13 mouse cellular contexts compared by ENCODE assay signal in genomic region chr14:122482081-122483023, GRCm38 (mm10). TPM values are rescaled to one million over a fixed set of nuclear protein-coding genes. Genes with fewer than 3 reads are reported as not detected.
DNase-seq lines count a peak whose midpoint lies in the region; ATAC-seq and TF ChIP-seq lines count a peak whose summit lies in the region.
"Had no signal": no experiment of that assay in that cellular context is flagged by ENCODE, and none has a peak within 500 bp of the region (broad histone marks: within the 10 kb centered on the region; RNA-seq: fewer than 3 reads in every experiment).

No protein-coding gene starts in this region.

- no peak for TF ChIP-seq CTCF in ES-Bruce4 (IDR thresholded peaks at IDR 0.05; ENCODE audit: low read depth, low read length)

- no peaks in the 10 kb centered on the region for H3K9me3 ChIP-seq in ES-Bruce4 (replicated peaks; ENCODE audit: control insufficient read depth, insufficient read depth, low read length, poor library complexity, severe bottlenecking)
- no peaks in the 10 kb centered on the region for H3K9me3 ChIP-seq in forebrain, embryonic 15.5 days
- H3K9me3 ChIP-seq in midbrain, embryonic 11.5 days (ENCODE audit: control insufficient read depth, low read length), result no peaks in the 10 kb centered on the region
- H3K9me3 ChIP-seq: liver, embryonic 15.5 days; stomach, embryonic 15.5 days had no signal

- no peak for TF ChIP-seq POLR2A in ES-Bruce4 (IDR thresholded peaks at IDR 0.05; ENCODE audit: insufficient read depth, low read length)

- peak; percentile 65 for DNase-seq in cerebellum, adult 9-11 months
- peak; percentile 98 for DNase-seq in midbrain, embryonic 11.5 days (ENCODE audit: low spot score, missing footprints)
- no peak for DNase-seq in lung, postnatal 4 days
- no peak for DNase-seq in adrenal gland, postnatal 4 days (ENCODE audit: low spot score in 2 of 2)
- no peak for DNase-seq in adrenal gland, adult 18-20 months (ENCODE audit: low spot score in 2 of 2)

- 11% methylated on average over 38 of the region's 38 CpGs for WGBS in forebrain, embryonic 15.5 days
- under 1% methylated on average over 38 of the region's 38 CpGs for WGBS in midbrain, embryonic 11.5 days

- no peaks in the 10 kb centered on the region for H3K4me1 ChIP-seq in ES-Bruce4 (ENCODE audit: control insufficient read depth, insufficient read depth, low read length)
- peaks cover 28% of the 10 kb centered on the region for H3K4me1 ChIP-seq in forebrain, embryonic 15.5 days
- H3K4me1 ChIP-seq in midbrain, embryonic 11.5 days (ENCODE audit: control insufficient read depth, insufficient read depth, low read length), result peaks cover 17% of the 10 kb centered on the region
- H3K4me1 ChIP-seq: stomach, embryonic 15.5 days had no signal

- no peak overlapping the region for H3K9ac ChIP-seq in ES-Bruce4 (ENCODE audit: low read depth, poor library complexity, severe bottlenecking)
- peak overlapping the region; percentile 43 for H3K9ac ChIP-seq in forebrain, embryonic 15.5 days (replicated peaks)
- peak overlapping the region; percentile 68 for H3K9ac ChIP-seq in midbrain, embryonic 11.5 days (ENCODE audit: low read length)
- H3K9ac ChIP-seq: liver, embryonic 15.5 days; stomach, embryonic 15.5 days had no signal

- peaks cover 52% of the 10 kb centered on the region for H3K27me3 ChIP-seq in ES-Bruce4 (ENCODE audit: control insufficient read depth, insufficient read depth, low read length, poor library complexity, severe bottlenecking)
- peaks cover 56% of the 10 kb centered on the region for H3K27me3 ChIP-seq in forebrain, embryonic 15.5 days
- H3K27me3 ChIP-seq in midbrain, embryonic 11.5 days (ENCODE audit: control insufficient read depth, insufficient read depth, low read length), result peaks cover 69% of the 10 kb centered on the region

- H3K4me3 ChIP-seq in ES-Bruce4 (ENCODE audit: low read depth, low read length), result peak overlapping the region; percentile 20
- peak overlapping the region; percentile 26 for H3K4me3 ChIP-seq in forebrain, embryonic 15.5 days
- peak overlapping the region; percentile 75; the same call in 1 of the 2 replicates for H3K4me3 ChIP-seq in midbrain, embryonic 11.5 days (ENCODE audit: low read depth, low read length)
- H3K4me3 ChIP-seq: liver, embryonic 15.5 days; stomach, embryonic 15.5 days had no signal

- H3K4me2 ChIP-seq in forebrain, embryonic 15.5 days (replicated peaks), result peak overlapping the region; percentile 34
- peak overlapping the region; percentile 62 for H3K4me2 ChIP-seq in midbrain, embryonic 11.5 days
- H3K4me2 ChIP-seq: liver, embryonic 15.5 days; stomach, embryonic 15.5 days had no signal

- TF ChIP-seq EP300 in ES-Bruce4 (IDR thresholded peaks at IDR 0.05; ENCODE audit: insufficient read depth, low read depth, low read length), result no peak

- ATAC-seq in forebrain, embryonic 15.5 days (replicated peaks), result no peak
- peak; percentile 28 for ATAC-seq in midbrain, embryonic 11.5 days (ENCODE audit: low FRiP score)
- ATAC-seq in granulocyte monocyte progenitor cell, adult 5-6 weeks (replicated peaks; ENCODE audit: poor library complexity, severe bottlenecking), result no peak

- H3K36me3 ChIP-seq in ES-Bruce4 (ENCODE audit: control insufficient read depth, insufficient read depth, low read length, poor library complexity, severe bottlenecking), result no peaks in the 10 kb centered on the region
- no peaks in the 10 kb centered on the region for H3K36me3 ChIP-seq in forebrain, embryonic 15.5 days
- no peaks in the 10 kb centered on the region for H3K36me3 ChIP-seq in midbrain, embryonic 11.5 days (ENCODE audit: control insufficient read depth, insufficient read depth, low read length)
- H3K36me3 ChIP-seq: liver, embryonic 15.5 days; stomach, embryonic 15.5 days had no signal

- H3K27ac ChIP-seq in ES-Bruce4 (ENCODE audit: insufficient read depth, low read length), result no peak overlapping the region
- H3K27ac ChIP-seq in forebrain, embryonic 15.5 days (replicated peaks), result peak overlapping the region; percentile 60
- peak overlapping the region; percentile 49 for H3K27ac ChIP-seq in midbrain, embryonic 11.5 days (ENCODE audit: low read depth, low read length)
- H3K27ac ChIP-seq: kidney, postnatal 0 days; liver, embryonic 15.5 days; stomach, embryonic 15.5 days had no signal

RNA-seq across cellular contexts. Expression of gene Zic2, which starts 7.1 kb away (rescaled TPM):
- polyA plus RNA-seq in ES-Bruce4 (2011; ENCODE audit: insufficient read depth, insufficient read length, low read depth, missing spikeins), result 25.2 and 27.0 TPM in 2 replicates
- 8.4 and 9.3 TPM in 2 replicates for polyA plus RNA-seq in forebrain, embryonic 15.5 days (2015; fragmentation: Nextera tagmentation; extraction: Ambion mirVana)
- polyA plus RNA-seq in midbrain, embryonic 11.5 days (2014; fragmentation: Nextera tagmentation; extraction: Ambion mirVana), result 5.8 and 6.3 TPM in 2 replicates
- not detected in 2 replicates for total RNA-seq in granulocyte monocyte progenitor cell, adult 5-6 weeks (2014; fragmentation: Nextera tagmentation)
- total RNA-seq in granulocyte monocyte progenitor cell, adult 5-6 weeks (2017), result not detected in 2 replicates
- 1 to 10 TPM in 1 of 2 experiments, under 1 TPM in 1; 0.22 to 1.4 TPM for total RNA-seq in adrenal gland, postnatal 4 days (2021)
- not detected for total RNA-seq in adrenal gland, adult 18-20 months (2021)
- total RNA-seq: heart, adult 18-20 months; neutrophil, adult 5-6 weeks had no signal
- polyA plus RNA-seq: kidney, postnatal 0 days; liver, embryonic 15.5 days; stomach, embryonic 15.5 days had no signal

RNA-seq across cellular contexts. Expression of gene Gm10837, which starts 8.0 kb away (rescaled TPM):
- polyA plus RNA-seq in ES-Bruce4 (2011; ENCODE audit: insufficient read depth, insufficient read length, low read depth, missing spikeins), result not detected in 2 replicates
- polyA plus RNA-seq in forebrain, embryonic 15.5 days (2015; fragmentation: Nextera tagmentation; extraction: Ambion mirVana), result 0.57 and 0.63 TPM in 2 replicates
- 0.41 and 0.45 TPM in 2 replicates for polyA plus RNA-seq in midbrain, embryonic 11.5 days (2014; fragmentation: Nextera tagmentation; extraction: Ambion mirVana)
- total RNA-seq in granulocyte monocyte progenitor cell, adult 5-6 weeks (2014; fragmentation: Nextera tagmentation), result not detected in 2 replicates
- not detected in 2 replicates for total RNA-seq in granulocyte monocyte progenitor cell, adult 5-6 weeks (2017)
- not detected for total RNA-seq in adrenal gland, postnatal 4 days (2021)
- not detected for total RNA-seq in adrenal gland, adult 18-20 months (2021)
- total RNA-seq: heart, adult 18-20 months; neutrophil, adult 5-6 weeks had no signal
- polyA plus RNA-seq: kidney, postnatal 0 days; liver, embryonic 15.5 days; stomach, embryonic 15.5 days had no signal

RNA-seq across cellular contexts. Expression of gene Zic5, which starts 16.9 kb away (rescaled TPM):
- polyA plus RNA-seq in ES-Bruce4 (2011; ENCODE audit: insufficient read depth, insufficient read length, low read depth, missing spikeins), result 24.8 and 26.6 TPM in 2 replicates
- polyA plus RNA-seq in forebrain, embryonic 15.5 days (2015; fragmentation: Nextera tagmentation; extraction: Ambion mirVana), result 14.2 and 15.2 TPM in 2 replicates
- polyA plus RNA-seq in midbrain, embryonic 11.5 days (2014; fragmentation: Nextera tagmentation; extraction: Ambion mirVana), result 14.6 and 15.8 TPM in 2 replicates
- not detected in 2 replicates for total RNA-seq in granulocyte monocyte progenitor cell, adult 5-6 weeks (2014; fragmentation: Nextera tagmentation)
- total RNA-seq in granulocyte monocyte progenitor cell, adult 5-6 weeks (2017), result not detected in 2 replicates
- total RNA-seq in adrenal gland, postnatal 4 days (2021), result under 1 TPM in 1 of 2 experiments, not detected in 1; 0.40 TPM
- not detected for total RNA-seq in adrenal gland, adult 18-20 months (2021)
- total RNA-seq: heart, adult 18-20 months; neutrophil, adult 5-6 weeks had no signal
- polyA plus RNA-seq: liver, embryonic 15.5 days; stomach, embryonic 15.5 days had no signal

RNA-seq across cellular contexts. Expression of gene Gm5089, which starts 31.4 kb away (rescaled TPM):
- 0.33 and 0.40 TPM in 2 replicates for polyA plus RNA-seq in ES-Bruce4 (2011; ENCODE audit: insufficient read depth, insufficient read length, low read depth, missing spikeins)
- polyA plus RNA-seq in forebrain, embryonic 15.5 days (2015; fragmentation: Nextera tagmentation; extraction: Ambion mirVana), result 0.74 and 0.75 TPM in 2 replicates
- polyA plus RNA-seq in midbrain, embryonic 11.5 days (2014; fragmentation: Nextera tagmentation; extraction: Ambion mirVana), result 0.62 and 0.64 TPM in 2 replicates
- not detected in 2 replicates for total RNA-seq in granulocyte monocyte progenitor cell, adult 5-6 weeks (2014; fragmentation: Nextera tagmentation)
- total RNA-seq in granulocyte monocyte progenitor cell, adult 5-6 weeks (2017), result not detected in 2 replicates
- total RNA-seq in adrenal gland, postnatal 4 days (2021), result not detected
- not detected for total RNA-seq in adrenal gland, adult 18-20 months (2021)
- total RNA-seq: heart, adult 18-20 months; neutrophil, adult 5-6 weeks had no signal
- polyA plus RNA-seq: kidney, postnatal 0 days; liver, embryonic 15.5 days; stomach, embryonic 15.5 days had no signal

RNA-seq across cellular contexts. Expression of gene Pcca, which starts 51.8 kb away (rescaled TPM):
- 25.1 and 32.7 TPM in 2 replicates for polyA plus RNA-seq in ES-Bruce4 (2011; ENCODE audit: insufficient read depth, insufficient read length, low read depth, missing spikeins)
- 21.9 and 25.2 TPM in 2 replicates for polyA plus RNA-seq in forebrain, embryonic 15.5 days (2015; fragmentation: Nextera tagmentation; extraction: Ambion mirVana)
- polyA plus RNA-seq in midbrain, embryonic 11.5 days (2014; fragmentation: Nextera tagmentation; extraction: Ambion mirVana), result 28.1 and 31.2 TPM in 2 replicates
- 38.0 and 53.2 TPM in 2 replicates for total RNA-seq in granulocyte monocyte progenitor cell, adult 5-6 weeks (2014; fragmentation: Nextera tagmentation)
- 32.4 and 78.9 TPM in 2 replicates for total RNA-seq in granulocyte monocyte progenitor cell, adult 5-6 weeks (2017)
- 10 to 100 TPM; 63.2 to 64.4 TPM for total RNA-seq in adrenal gland, postnatal 4 days (2021)
- 100 to 1,000 TPM; 157 to 179 TPM for total RNA-seq in adrenal gland, adult 18-20 months (2021)

Comparison
In these comparisons a context has a peak if more than half of its experiments do, and no peak if none do; other contexts are left out.
1. H3K4me3 ChIP-seq: peak in every context shown above with its lines; median percentile 75 in midbrain, embryonic 11.5 days; 26 in forebrain, embryonic 15.5 days; 20 in ES-Bruce4.
2. DNase-seq: peak in cerebellum, adult 9-11 months (single experiment) and midbrain, embryonic 11.5 days (single experiment); none in lung, postnatal 4 days (0 of 2), adrenal gland, postnatal 4 days (0 of 2) and adrenal gland, adult 18-20 months (0 of 2).